Mouse (Mus musculus): ENCODE measurements around the gene U2af1l4. TPM values are rescaled to one million over a fixed set of nuclear protein-coding genes. Genes with fewer than 3 reads are reported as not detected.
A peak's percentile ranks its signal among the peaks of the same experiment; 100 is the strongest.

U2af1l4 gene
- polyA plus RNA-seq, 1 experiment from 2014 or later, result 87.6 TPM

DNA sequence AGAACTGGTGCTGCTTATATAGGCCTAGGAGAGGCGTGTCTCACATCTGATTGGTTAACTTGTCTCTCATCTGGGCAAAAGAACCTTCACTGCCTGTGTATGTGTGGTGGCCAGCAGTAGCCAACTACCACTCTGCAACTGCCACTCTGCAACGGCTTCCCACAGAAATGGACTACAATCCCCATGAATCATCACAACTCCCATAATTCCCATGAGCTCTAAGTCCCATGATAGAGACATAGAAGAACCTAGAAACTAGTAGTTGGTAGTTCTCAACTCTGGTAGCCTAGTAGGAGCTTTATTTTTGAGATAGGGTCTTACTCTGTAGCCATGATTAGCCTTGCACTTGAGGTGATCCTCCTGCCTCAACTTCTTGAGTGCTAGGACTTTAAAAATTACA, 13.2 kb upstream of the U2af1l4 start:
- ATAC-seq (replicated peaks; ENCODE audit: insufficient number of reproducible peaks, low FRiP score, low TSS enrichment), result no peak
- no peaks in the 10 kb centered on the region for H3K9me3 ChIP-seq (replicated peaks; ENCODE audit: control insufficient read depth, low read length)
- WGBS (ENCODE audit: insufficient replicate concordance), result 86% methylated on average over 2 of the region's 2 CpGs
- no peak overlapping the region for H3K4me3 ChIP-seq (ENCODE audit: low read depth, low read length)
- H3K9ac ChIP-seq (ENCODE audit: low read depth, low read length), result no peak overlapping the region
- peaks cover 13% of the 10 kb centered on the region for H3K36me3 ChIP-seq (ENCODE audit: control insufficient read depth, insufficient read depth, low read length)
- H3K27ac ChIP-seq (ENCODE audit: low read depth, low read length), result no peak overlapping the region
- H3K4me2 ChIP-seq, result no peak overlapping the region
- peaks cover 9% of the 10 kb centered on the region for H3K4me1 ChIP-seq (ENCODE audit: control insufficient read depth, insufficient read depth, low read length)
- no peaks in the 10 kb centered on the region for H3K27me3 ChIP-seq (ENCODE audit: control insufficient read depth, insufficient read depth, low read length)

DNA sequence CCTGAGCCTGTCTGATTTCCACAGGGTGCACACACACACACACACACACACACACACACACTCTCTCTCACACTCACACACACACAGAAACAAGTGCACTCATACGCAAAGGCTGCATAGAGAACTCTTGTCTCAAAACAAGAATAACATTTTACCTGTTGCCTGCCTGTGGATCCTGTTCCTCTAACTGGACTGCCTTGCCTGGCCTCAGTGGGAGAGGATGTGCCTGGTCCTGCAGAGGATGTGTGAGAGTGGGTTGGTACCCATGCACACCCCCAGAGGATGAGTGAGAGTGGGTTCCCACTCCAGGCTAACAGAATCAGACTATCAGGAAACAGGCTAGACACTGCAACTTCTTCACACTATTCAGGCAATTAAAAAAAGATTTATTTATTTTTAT, 12.5 kb upstream of the U2af1l4 start:
- Histone ChIP-seq H3K4me3 (ENCODE audit: low read depth, low read length) (no peak overlapping the region), H3K27me3 (ENCODE audit: control insufficient read depth, insufficient read depth, low read length) (no peaks in the 10 kb centered on the region), H3K27ac (ENCODE audit: low read depth, low read length) (no peak overlapping the region), H3K36me3 (ENCODE audit: control insufficient read depth, insufficient read depth, low read length) (peaks cover 20% of the 10 kb centered on the region), H3K4me2 (no peak overlapping the region), H3K9ac (ENCODE audit: low read depth, low read length) (no peak overlapping the region), H3K9me3 (replicated peaks; ENCODE audit: control insufficient read depth, low read length) (no peaks in the 10 kb centered on the region), H3K4me1 (ENCODE audit: control insufficient read depth, insufficient read depth, low read length) (peaks cover 9% of the 10 kb centered on the region)
- WGBS (ENCODE audit: insufficient replicate concordance), result 100% methylated on average over 1 of the region's 1 CpGs
- ATAC-seq (replicated peaks; ENCODE audit: insufficient number of reproducible peaks, low FRiP score, low TSS enrichment), result no peak

DNA sequence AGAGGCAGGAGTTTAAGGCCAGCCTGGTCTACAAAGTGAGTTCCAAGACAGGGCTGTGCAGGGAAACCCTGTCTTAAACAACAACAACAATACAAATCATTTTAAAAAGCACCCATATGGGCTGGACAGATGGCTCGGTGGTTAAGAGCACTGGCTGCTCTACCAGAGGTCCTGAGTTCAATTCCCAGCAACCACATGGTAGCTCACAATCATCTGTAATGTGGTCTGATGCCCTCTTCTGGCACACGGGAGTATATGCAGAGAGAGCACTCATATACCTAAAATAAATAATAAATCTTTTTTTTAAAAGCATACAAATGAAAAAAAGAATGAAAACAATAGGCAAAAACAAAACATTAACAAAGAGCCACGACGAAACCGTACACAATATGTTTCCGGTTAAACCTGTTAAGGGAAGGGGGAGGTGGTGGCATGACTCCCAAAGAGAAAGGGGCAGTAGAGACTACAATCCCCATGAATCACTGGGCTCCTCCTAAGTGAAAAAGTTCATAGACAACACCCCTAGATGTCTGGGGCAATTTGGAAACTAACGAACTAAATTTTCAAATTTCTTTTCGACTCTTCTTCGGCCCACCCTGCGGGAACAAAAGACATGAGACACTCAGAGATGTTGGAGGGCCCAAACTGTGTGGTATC, 11.5 kb upstream of the U2af1l4 start:
- H3K27me3 ChIP-seq (ENCODE audit: control insufficient read depth, insufficient read depth, low read length), result no peaks in the 10 kb centered on the region
- peak overlapping the region; percentile 91 for H3K27ac ChIP-seq (ENCODE audit: low read depth, low read length)
- ATAC-seq (replicated peaks; ENCODE audit: insufficient number of reproducible peaks, low FRiP score, low TSS enrichment), result peak; percentile 62
- peaks cover 18% of the 10 kb centered on the region for H3K36me3 ChIP-seq (ENCODE audit: control insufficient read depth, insufficient read depth, low read length)
- peaks cover 9% of the 10 kb centered on the region for H3K4me1 ChIP-seq (ENCODE audit: control insufficient read depth, insufficient read depth, low read length)
- H3K9ac ChIP-seq (ENCODE audit: low read depth, low read length), result peak overlapping the region; percentile 88
- H3K4me3 ChIP-seq (ENCODE audit: low read depth, low read length), result peak overlapping the region; percentile 53
- H3K9me3 ChIP-seq (replicated peaks; ENCODE audit: control insufficient read depth, low read length), result no peaks in the 10 kb centered on the region
- WGBS (ENCODE audit: insufficient replicate concordance), result 2% methylated on average over 10 of the region's 10 CpGs
- peak overlapping the region; percentile 98 for H3K4me2 ChIP-seq

DNA sequence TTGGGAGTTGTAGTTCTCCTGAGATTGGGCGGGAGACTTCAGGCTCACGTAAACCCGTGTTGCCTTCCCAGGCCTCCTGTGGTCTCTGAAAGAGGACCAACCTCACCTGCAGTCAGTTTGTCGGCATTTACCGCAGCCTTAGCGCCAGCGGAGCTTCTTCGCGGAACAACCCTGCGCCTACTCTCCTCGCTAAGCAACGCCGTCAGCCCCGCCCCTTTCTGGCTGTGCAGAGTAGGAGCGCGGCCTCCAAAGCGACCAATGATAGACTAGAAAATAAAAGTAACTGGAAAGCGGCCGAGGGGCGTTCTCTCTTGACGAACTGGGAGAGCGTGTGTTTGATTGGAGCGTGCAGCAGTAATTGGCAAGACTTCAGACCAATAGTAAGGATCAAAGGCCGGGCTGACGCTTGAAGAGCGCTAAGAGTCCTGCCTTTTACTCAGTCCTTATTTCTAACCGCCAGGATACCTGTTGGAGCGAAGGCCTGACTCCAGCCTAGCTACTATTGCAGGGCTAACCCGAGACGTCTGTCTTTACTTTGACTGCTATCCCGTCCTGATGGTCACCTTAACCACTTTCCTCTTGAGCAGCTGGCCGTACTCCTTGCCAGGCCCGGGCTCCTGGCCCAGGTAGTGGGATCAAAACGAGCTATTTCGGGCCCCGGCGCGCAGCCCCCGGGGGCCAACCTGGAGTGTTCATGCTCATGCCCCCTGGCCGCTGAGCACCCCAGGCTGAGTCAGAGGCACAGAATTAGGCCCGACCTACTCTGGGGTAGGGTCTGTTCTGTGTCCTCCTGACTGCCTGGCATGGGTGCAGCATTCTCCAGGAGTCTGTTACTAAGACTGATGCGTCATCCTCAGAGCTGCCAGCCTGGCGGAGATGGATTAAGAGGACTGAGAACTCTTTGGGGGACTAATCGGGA, 10.7 kb upstream of the U2af1l4 start, which contains the start of the genes Hspb6 and Proser3:
TSS of gene Hspb6 (plus strand) at position 77 of the 919 bp plus-strand sequence.
TSS of gene Proser3 (minus strand) at position 198 of the 919 bp plus-strand sequence.
- Histone ChIP-seq H3K9ac (ENCODE audit: low read depth, low read length) (peak within 1 kb of the TSS; percentile 88), H3K4me3 (ENCODE audit: low read depth, low read length) (peak within 1 kb of the TSS; percentile 53), H3K36me3 (ENCODE audit: control insufficient read depth, insufficient read depth, low read length) (peaks cover 23% of the 10 kb centered on the region), H3K4me1 (ENCODE audit: control insufficient read depth, insufficient read depth, low read length) (peaks cover 9% of the 10 kb centered on the region), H3K9me3 (replicated peaks; ENCODE audit: control insufficient read depth, low read length) (no peaks in the 10 kb centered on the region), H3K27me3 (ENCODE audit: control insufficient read depth, insufficient read depth, low read length) (no peaks in the 10 kb centered on the region), H3K4me2 (peak within 1 kb of the TSS; percentile 98), H3K27ac (ENCODE audit: low read depth, low read length) (peak within 1 kb of the TSS; percentile 91)
- WGBS (ENCODE audit: insufficient replicate concordance), result 1% methylated on average over 44 of the region's 44 CpGs
- peak; percentile 94 for ATAC-seq (replicated peaks; ENCODE audit: insufficient number of reproducible peaks, low FRiP score, low TSS enrichment)

DNA sequence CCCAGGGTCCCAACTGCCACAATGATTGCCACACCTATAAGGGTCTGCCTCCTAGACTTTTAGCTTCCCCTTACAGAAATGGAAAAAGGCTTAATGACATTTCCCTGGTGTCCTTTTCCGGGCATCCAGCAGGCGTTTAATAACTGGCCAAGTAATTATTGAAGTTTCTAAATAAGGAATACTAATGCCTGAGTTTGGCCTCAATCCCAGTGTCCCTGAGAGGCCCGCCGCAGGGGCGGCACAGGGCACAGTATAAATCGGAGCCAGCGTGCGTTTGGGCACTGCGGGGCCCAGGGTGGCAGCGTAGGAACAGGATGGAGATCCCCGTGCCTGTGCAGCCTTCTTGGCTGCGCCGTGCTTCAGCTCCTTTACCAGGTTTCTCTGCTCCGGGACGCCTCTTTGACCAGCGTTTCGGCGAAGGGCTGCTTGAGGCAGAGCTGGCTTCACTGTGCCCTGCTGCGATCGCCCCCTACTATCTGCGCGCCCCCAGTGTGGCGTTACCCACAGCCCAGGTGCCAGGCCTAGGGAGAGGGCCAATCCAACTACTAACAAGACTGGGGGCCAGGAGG, 10.0 kb upstream of the U2af1l4 start:
- peaks cover 23% of the 10 kb centered on the region for H3K36me3 ChIP-seq (ENCODE audit: control insufficient read depth, insufficient read depth, low read length)
- no peaks in the 10 kb centered on the region for H3K9me3 ChIP-seq (replicated peaks; ENCODE audit: control insufficient read depth, low read length)
- WGBS (ENCODE audit: insufficient replicate concordance), result 5% methylated on average over 23 of the region's 23 CpGs
- peaks cover 12% of the 10 kb centered on the region for H3K4me1 ChIP-seq (ENCODE audit: control insufficient read depth, insufficient read depth, low read length)
- H3K4me2 ChIP-seq, result peak overlapping the region; percentile 98
- H3K9ac ChIP-seq (ENCODE audit: low read depth, low read length), result peak overlapping the region; percentile 88
- peak overlapping the region; percentile 91 for H3K27ac ChIP-seq (ENCODE audit: low read depth, low read length)
- no peaks in the 10 kb centered on the region for H3K27me3 ChIP-seq (ENCODE audit: control insufficient read depth, insufficient read depth, low read length)
- H3K4me3 ChIP-seq (ENCODE audit: low read depth, low read length), result peak overlapping the region; percentile 53
- ATAC-seq (replicated peaks; ENCODE audit: insufficient number of reproducible peaks, low FRiP score, low TSS enrichment), result no peak

DNA sequence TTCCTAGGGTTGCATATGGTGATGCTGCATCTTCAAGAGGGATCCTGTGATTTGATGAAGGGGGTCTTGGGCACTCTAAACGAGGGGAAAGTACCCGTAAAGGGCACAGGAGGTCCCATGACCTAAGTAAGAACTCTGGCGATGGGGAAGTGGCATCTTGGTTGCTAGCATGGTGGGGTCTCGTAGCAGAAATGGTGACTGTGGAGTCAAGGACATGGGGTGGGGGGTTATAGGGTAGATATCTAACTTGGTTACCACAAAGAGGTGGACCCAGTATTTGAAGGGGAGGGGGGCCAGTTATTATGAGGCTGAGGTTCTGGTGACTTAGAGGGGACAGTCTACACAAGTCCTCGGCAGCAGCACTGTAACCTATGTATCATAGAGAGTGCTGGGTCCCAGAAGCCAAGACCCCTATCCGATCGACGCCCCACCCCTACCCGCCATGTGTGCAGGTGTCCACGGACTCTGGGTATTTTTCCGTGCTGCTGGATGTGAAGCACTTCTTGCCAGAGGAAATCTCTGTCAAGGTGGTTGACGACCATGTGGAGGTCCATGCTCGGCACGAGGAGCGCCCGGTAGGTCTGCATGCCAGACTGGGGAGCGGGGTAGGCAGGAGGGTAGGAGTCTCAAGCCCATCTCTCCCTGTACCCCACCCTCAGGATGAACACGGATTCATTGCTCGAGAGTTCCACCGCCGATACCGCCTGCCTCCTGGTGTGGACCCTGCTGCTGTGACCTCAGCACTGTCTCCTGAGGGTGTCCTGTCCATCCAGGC, 9.1 kb upstream of the U2af1l4 start:
- peak overlapping the region; percentile 98 for H3K4me2 ChIP-seq
- H3K4me1 ChIP-seq (ENCODE audit: control insufficient read depth, insufficient read depth, low read length), result peaks cover 21% of the 10 kb centered on the region
- H3K9ac ChIP-seq (ENCODE audit: low read depth, low read length), result no peak overlapping the region
- no peak for ATAC-seq (replicated peaks; ENCODE audit: insufficient number of reproducible peaks, low FRiP score, low TSS enrichment)
- no peaks in the 10 kb centered on the region for H3K9me3 ChIP-seq (replicated peaks; ENCODE audit: control insufficient read depth, low read length)
- 85% methylated on average over 22 of the region's 22 CpGs for WGBS (ENCODE audit: insufficient replicate concordance)
- H3K27me3 ChIP-seq (ENCODE audit: control insufficient read depth, insufficient read depth, low read length), result no peaks in the 10 kb centered on the region
- H3K36me3 ChIP-seq (ENCODE audit: control insufficient read depth, insufficient read depth, low read length), result peaks cover 19% of the 10 kb centered on the region
- H3K4me3 ChIP-seq (ENCODE audit: low read depth, low read length), result peak overlapping the region; percentile 53; the same call in 1 of the 2 replicates
- no peak overlapping the region for H3K27ac ChIP-seq (ENCODE audit: low read depth, low read length)

DNA sequence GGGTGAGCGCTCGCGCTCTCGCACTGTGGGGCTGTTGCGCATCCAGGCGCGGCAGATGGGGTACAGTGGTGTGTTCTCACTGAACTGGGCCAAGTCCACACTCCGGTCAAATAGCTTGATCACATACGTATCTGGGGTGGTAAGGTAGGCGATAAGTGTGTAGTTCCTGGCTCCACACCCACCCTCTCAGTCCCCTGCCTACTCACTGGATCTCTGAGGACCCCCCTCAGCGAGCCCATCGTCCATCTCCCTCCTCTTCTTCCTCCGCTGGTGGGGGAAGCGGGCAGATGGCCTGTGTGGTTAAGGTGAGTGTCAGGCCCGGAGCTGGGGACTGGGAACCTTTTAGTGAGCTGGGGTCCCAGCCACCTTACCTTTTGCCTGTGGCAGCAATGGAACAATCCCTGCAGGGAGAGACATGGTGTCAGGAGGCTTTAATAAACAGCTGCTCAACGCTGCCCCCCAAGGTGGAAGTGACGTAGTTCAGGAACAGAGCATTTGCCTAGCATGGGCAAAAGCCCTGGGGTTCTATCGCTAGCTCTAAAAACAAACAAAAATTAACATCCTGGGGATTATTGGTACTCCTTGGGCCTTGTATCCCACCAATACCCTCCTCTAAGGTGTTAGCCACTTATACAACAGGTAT, 6.1 kb upstream of the U2af1l4 start:
- H3K36me3 ChIP-seq (ENCODE audit: control insufficient read depth, insufficient read depth, low read length), result peaks cover 19% of the 10 kb centered on the region
- H3K27me3 ChIP-seq (ENCODE audit: control insufficient read depth, insufficient read depth, low read length), result no peaks in the 10 kb centered on the region
- 91% methylated on average over 18 of the region's 18 CpGs for WGBS (ENCODE audit: insufficient replicate concordance)
- H3K9ac ChIP-seq (ENCODE audit: low read depth, low read length), result no peak overlapping the region
- H3K27ac ChIP-seq (ENCODE audit: low read depth, low read length), result no peak overlapping the region
- H3K4me1 ChIP-seq (ENCODE audit: control insufficient read depth, insufficient read depth, low read length), result peaks cover 21% of the 10 kb centered on the region
- H3K4me2 ChIP-seq, result no peak overlapping the region
- H3K4me3 ChIP-seq (ENCODE audit: low read depth, low read length), result no peak overlapping the region
- ATAC-seq (replicated peaks; ENCODE audit: insufficient number of reproducible peaks, low FRiP score, low TSS enrichment), result no peak
- no peaks in the 10 kb centered on the region for H3K9me3 ChIP-seq (replicated peaks; ENCODE audit: control insufficient read depth, low read length)

Data from heart, embryonic 11.5 days (tissue).